Mouse (Mus musculus) G1E (cell line): ENCODE results near the gene Tbpl1. TPM values are rescaled to one million over a fixed set of nuclear protein-coding genes. Genes with fewer than 3 reads are reported as not detected.

ENCODE experiments used
- ATAC-seq: 2 replicates; pipeline ENCODE4 v1.8.0; 2016; ENCODE audit warnings: mild to moderate bottlenecking; ENCODE audit not compliant: insufficient number of reproducible peaks, poor library complexity, low FRiP score, severe bottlenecking; ENCODE audit errors: extremely low read depth
- DNase-seq: peaks from one replicate; pipeline ENCODE4 v3.0.0; 2012; ENCODE audit warnings: low spot score
- H3K27me3 ChIP-seq: 2 replicates; pipeline ENCODE4 v1.6.1; 2012; ENCODE audit warnings: mild to moderate bottlenecking, low read length, inconsistent platforms; ENCODE audit not compliant: insufficient read depth
- H3K36me3 ChIP-seq: replicated peaks from 2 replicates; pipeline ENCODE3; 2012; ENCODE audit warnings: mild to moderate bottlenecking, inconsistent platforms
- H3K4me1 ChIP-seq: 2 replicates; pipeline ENCODE4 v1.6.1; 2012; ENCODE audit warnings: low read depth, low read length, inconsistent platforms, mixed read lengths; ENCODE audit not compliant: insufficient read depth
- H3K4me3 ChIP-seq: 2 replicates; pipeline ENCODE4 v1.5.1; 2012; ENCODE audit warnings: low read depth, mild to moderate bottlenecking, inconsistent platforms, low read length, moderate library complexity, mixed read lengths
- H3K9me3 ChIP-seq: replicated peaks from 2 replicates; pipeline ENCODE4 v1.6.1; 2012; ENCODE audit warnings: inconsistent platforms
- CTCF ChIP-seq: IDR thresholded peaks from 2 replicates; pipeline ENCODE4 v1.5.1; 2012; ENCODE audit warnings: low read depth, low read length, inconsistent platforms, mixed read lengths
- GATA1 ChIP-seq: IDR thresholded peaks from 2 replicates; pipeline ENCODE4 v1.6.1; 2012; ENCODE audit warnings: borderline replicate concordance, low read length, inconsistent platforms, mixed read lengths
- GATA2 ChIP-seq: IDR thresholded peaks from 2 replicates; pipeline ENCODE4 v1.6.1; 2012; ENCODE audit warnings: low read depth, low read length, inconsistent platforms, borderline replicate concordance
- POLR2AphosphoS5 ChIP-seq: IDR thresholded peaks from 2 replicates; pipeline ENCODE4 v1.6.1; 2012; ENCODE audit warnings: low read depth, low read length, inconsistent platforms; ENCODE audit not compliant: insufficient replicate concordance
- TAL1 ChIP-seq: conservative IDR thresholded peaks from 2 replicates; pipeline ENCODE4 v1.6.1; 2012; ENCODE audit warnings: low read depth, low read length, inconsistent platforms, mixed read lengths
- polyA plus RNA-seq: library from polyadenylated mRNA; stranded (reverse); fragments of >175 nt; gene quantifications from 2 replicates; pipeline ENCODE4 v1.2.3, GENCODE M21; 2012
- total RNA-seq, 2 experiments: library from RNA; stranded (forward) in 1 of 2; stranded (reverse) in 1 of 2; fragments of 200-1000 nt in 1 of 2; fragments of >200 nt in 1 of 2; fragmentation: Nextera tagmentation in 1 of 2; gene quantifications; 2 replicates each; pipeline ENCODE4 v1.2.3; 2014 to 2017

Gene Tbpl1
- total and polyA plus RNA-seq, 3 experiments = 55.1 to 94.5 (median 85.1) TPM

GRCm38 (mm10) chr10:22714520-22714919, 17.2 kb downstream of the Tbpl1 start:
- Histone ChIP-seq H3K36me3 (peaks cover 48% of the 10 kb centered on the region), H3K9me3 (no peaks in the 10 kb centered on the region), H3K4me3 (no peak overlapping the region), H3K4me1 (peaks cover 21% of the 10 kb centered on the region), H3K27me3 (no peaks in the 10 kb centered on the region)
- peak; percentile 35; the same call in 1 of the 2 replicates for ATAC-seq
- no peak for DNase-seq
- TF ChIP-seq GATA2 (no peak), CTCF (peak; percentile 63)

DNA sequence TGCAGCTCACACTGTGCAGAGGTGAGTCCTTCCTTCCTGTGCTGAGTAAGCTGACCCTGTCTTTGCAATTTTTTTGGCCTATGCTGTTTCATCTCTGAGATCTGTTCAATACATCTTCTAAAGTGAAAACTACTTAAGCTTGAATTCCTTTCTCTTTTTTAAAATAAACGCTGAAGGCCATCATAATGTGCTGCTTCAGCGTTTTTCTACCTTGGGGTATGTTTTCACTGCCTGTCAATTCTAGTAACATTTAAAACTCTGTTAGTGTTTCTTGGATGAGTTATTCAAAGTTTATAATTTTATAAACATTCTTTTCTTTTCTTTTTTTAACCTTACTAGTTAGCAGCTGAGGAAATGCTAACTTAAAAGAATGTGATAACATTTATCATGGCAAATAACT, 18.8 kb downstream of the Tbpl1 start:
- peaks cover 12% of the 10 kb centered on the region for H3K4me1 ChIP-seq
- ATAC-seq (no peak), DNase-seq (no peak)
- H3K9me3 ChIP-seq = no peaks in the 10 kb centered on the region
- no peak for TF ChIP-seq TAL1
- no peak for TF ChIP-seq GATA2
- TF ChIP-seq CTCF = no peak
- TF ChIP-seq GATA1 = no peak
- no peak for TF ChIP-seq POLR2AphosphoS5
- H3K4me3 ChIP-seq = no peak overlapping the region
- H3K27me3 ChIP-seq = no peaks in the 10 kb centered on the region
- peaks cover 59% of the 10 kb centered on the region for H3K36me3 ChIP-seq

GRCm38 (mm10) chr10:22710173-22710777, 21.5 kb downstream of the Tbpl1 start:
- Histone ChIP-seq H3K27me3 (no peaks in the 10 kb centered on the region), H3K9me3 (no peaks in the 10 kb centered on the region), H3K36me3 (peaks cover 78% of the 10 kb centered on the region), H3K4me1 (peaks cover 12% of the 10 kb centered on the region), H3K4me3 (no peak overlapping the region)
- TF ChIP-seq CTCF (no peak), GATA2 (no peak), TAL1 (no peak), GATA1 (no peak), POLR2AphosphoS5 (no peak)
- DNase-seq (no peak), ATAC-seq (no peak)

DNA sequence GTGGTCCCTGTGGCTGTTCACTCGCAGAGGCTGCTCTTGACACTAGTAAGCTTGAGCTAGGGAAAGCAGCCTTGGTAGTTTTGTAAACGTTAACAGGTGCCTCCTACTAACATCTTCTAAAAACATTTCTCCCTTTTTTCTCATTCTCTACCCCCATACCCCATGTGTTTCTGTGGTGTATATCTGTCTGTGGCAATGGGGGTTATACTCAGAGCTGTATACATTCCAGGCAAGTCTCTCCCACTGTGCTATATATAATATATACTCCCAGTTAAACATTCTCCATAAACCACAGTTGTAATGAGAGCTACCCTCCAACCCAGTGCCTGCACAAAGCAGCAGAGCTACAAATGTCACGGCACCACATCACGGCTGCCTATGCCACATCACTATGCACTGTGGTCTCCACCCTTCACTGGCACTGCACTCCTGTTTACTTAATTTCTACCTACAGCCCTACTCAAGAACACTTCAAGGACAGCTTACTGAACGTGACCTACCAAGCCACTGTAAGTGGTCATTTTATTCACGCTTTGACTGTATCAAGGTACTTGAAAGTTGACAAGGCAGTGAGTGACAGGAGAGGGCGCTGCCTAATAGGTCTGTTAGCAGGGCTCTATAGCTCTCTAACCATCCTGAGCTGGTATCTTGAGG, 23.4 kb downstream of the Tbpl1 start:
- Histone ChIP-seq H3K36me3 (peaks cover 80% of the 10 kb centered on the region), H3K4me1 (peaks cover 2% of the 10 kb centered on the region; the same call in 1 of the 2 replicates)
- no peak for TF ChIP-seq GATA2
- no peak for TF ChIP-seq GATA1
- TF ChIP-seq TAL1 = no peak
- TF ChIP-seq POLR2AphosphoS5 = no peak
- TF ChIP-seq CTCF = no peak

DNA sequence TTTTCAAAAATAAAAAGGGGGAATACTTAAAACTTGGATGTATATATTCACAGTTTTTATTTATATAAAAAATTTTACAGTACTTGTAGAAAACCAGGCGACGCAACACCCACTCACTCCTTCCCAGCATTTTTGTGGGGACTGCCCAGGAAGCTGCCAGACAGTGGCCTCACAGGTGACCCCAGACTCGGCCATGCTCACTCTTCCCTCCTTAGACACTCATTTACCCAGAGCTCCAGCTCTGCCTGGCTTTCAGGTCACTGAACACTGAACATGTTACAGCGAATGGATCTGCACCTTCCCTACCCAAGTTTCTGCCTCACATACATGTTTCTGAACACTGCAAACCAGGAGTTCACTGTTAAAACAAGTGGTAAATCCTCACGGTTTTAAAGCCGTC, 27.9 kb downstream of the Tbpl1 start:
- Histone ChIP-seq H3K4me3 (no peak overlapping the region), H3K36me3 (peaks cover 87% of the 10 kb centered on the region), H3K9me3 (no peaks in the 10 kb centered on the region), H3K4me1 (0 out of 2 replicates have a peak, but pooled peaks cover 4% of the 10 kb centered on the region), H3K27me3 (no peaks in the 10 kb centered on the region)
- ATAC-seq (no peak), DNase-seq (no peak)
- TF ChIP-seq GATA2 = no peak
- TF ChIP-seq GATA1 = no peak
- no peak for TF ChIP-seq POLR2AphosphoS5
- TF ChIP-seq CTCF = no peak
- TF ChIP-seq TAL1 = no peak

More for the DNA sequence above, 23.4 kb downstream of the Tbpl1 start:
- H3K4me3 ChIP-seq = no peak overlapping the region
- DNase-seq (no peak), ATAC-seq (no peak)
- H3K9me3 ChIP-seq = no peaks in the 10 kb centered on the region
- H3K27me3 ChIP-seq = no peaks in the 10 kb centered on the region

GRCm38 (mm10) chr10:22701485-22702315, 30.0 kb downstream of the Tbpl1 start:
- ATAC-seq = no peak

More at GRCm38 (mm10) chr10:22701485-22702315, 30.0 kb downstream of the Tbpl1 start:
- peaks cover 67% of the 10 kb centered on the region for H3K36me3 ChIP-seq
- TF ChIP-seq POLR2AphosphoS5 = no peak
- no peak for TF ChIP-seq GATA2
- no peak for TF ChIP-seq TAL1
- no peak for TF ChIP-seq GATA1
- peaks cover 8% of the 10 kb centered on the region for H3K4me1 ChIP-seq
- no peaks in the 10 kb centered on the region for H3K27me3 ChIP-seq
- no peak overlapping the region for H3K4me3 ChIP-seq
- no peaks in the 10 kb centered on the region for H3K9me3 ChIP-seq
- no peak for DNase-seq
